Mouse (Mus musculus) gastrocnemius, postnatal 14 days (tissue): ENCODE measurements at regions not wholly inside any gene's neighbourhood (a gene's known extent, or its start where the extent isn't known, plus 50 kb on each side); places are given as distances from the start of the nearest gene placed in this dataset.
A peak's percentile ranks its signal among the peaks of the same experiment; 100 is the strongest.

Source experiments
- DNase-seq: peaks from one replicate; pipeline ENCODE4 v3.0.0; 2021; ENCODE audit warnings: mixed read lengths
- intact Hi-C: fragments of 180-260 bp; cut with DNase I; formaldehyde crosslinking; loops from one replicate; pipeline ENCODE4 v1.15.1; 2025; ENCODE audit warnings: low total_unique reads

- intact Hi-C loops: loop anchor here (10.0 kb wide), 1 partner anchor 168 kb away; the partner anchor contains the start of gene Otp
- no peak for DNase-seq
These were observed 82.1 kb upstream of the Tbca start for GRCm38 (mm10) chr13:94706641-94707053.

GRCm38 (mm10) chr13:94707371-94708280, 81.1 kb upstream of the Tbca start:
- intact Hi-C loops: loop anchor here (10.0 kb wide), 1 partner anchor 167 kb away; the partner anchor contains the start of gene Otp
- no peak for DNase-seq

- DNase-seq: no peak
- intact Hi-C loops: loop anchor here (10.0 kb wide), 1 partner anchor 166 kb away; the partner anchor contains the start of gene Otp
These were observed 79.9 kb upstream of the Tbca start for GRCm38 (mm10) chr13:94708786-94709185.

GRCm38 (mm10) chr13:94709691-94710573, 78.8 kb upstream of the Tbca start:
- intact Hi-C loops: loop anchor here (10.0 kb wide), 1 partner anchor 165 kb away; the partner anchor contains the start of gene Otp
- peak; percentile 27 for DNase-seq

GRCm38 (mm10) chr13:94710574-94711172, 78.0 kb upstream of the Tbca start:
- no peak for DNase-seq
- intact Hi-C loops: no loop called here

GRCm38 (mm10) chr13:94713451-94713850, 75.3 kb upstream of the Tbca start:
- no peak for DNase-seq
- intact Hi-C loops: no loop called here

- intact Hi-C loops: no loop called here
- DNase-seq: no peak
These were observed 67.1 kb upstream of the Tbca start for GRCm38 (mm10) chr13:94721625-94722024.
